Mouse (Mus musculus) mature B cell (primary cell): ENCODE results near the gene Olfr221.

ENCODE experiments used
- in situ Hi-C: fragments of 300-500 bp; cut with MboI; formaldehyde crosslinking; loops from 2 replicates; pipeline ENCODE4 v1.14.3; 2019

Olfr221 gene

DNA sequence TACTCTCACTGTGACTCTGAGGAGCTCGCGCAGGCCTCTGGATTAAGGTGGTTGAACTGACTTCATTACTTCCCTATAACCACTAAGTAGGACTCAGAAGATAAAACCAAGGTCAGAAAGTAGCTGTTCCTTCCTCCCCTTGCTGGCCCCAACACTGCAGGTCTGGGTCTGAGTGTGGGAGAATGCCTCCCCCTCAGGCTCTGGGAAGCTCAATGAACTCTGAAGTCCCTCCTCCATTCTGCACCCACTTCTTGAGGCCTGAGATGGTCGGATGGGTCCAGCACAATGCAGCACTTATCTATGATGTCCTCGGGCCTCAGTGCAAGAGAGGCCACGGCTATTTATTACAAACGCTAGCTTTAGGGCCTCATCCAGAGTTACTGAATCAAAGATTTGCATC is 36.6 kb downstream of the Olfr221 start:
- in situ Hi-C loops = no loop called here

DNA sequence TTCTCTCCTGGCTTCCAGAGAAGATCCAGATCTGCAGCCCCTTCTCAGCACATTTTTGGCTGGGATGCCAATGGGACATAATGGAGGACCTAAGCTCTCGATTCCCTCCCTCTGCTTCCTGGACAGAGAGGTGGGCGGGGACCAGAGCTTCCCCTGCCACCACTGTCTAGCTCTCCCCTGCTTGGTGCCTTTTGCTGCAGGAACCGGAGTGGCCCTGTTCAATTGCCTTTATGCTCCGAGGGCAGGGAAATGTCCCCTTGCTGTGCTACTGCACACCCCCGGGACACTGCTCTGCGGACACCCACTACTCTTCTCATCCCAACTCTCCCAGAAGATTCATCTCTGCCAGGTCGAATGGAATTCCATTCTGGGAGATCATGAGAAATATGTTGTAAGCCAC is 37.1 kb downstream of the Olfr221 start:
- in situ Hi-C loops = no loop called here

GRCm38 (mm10) chr14:52003981-52004495 is 38.2 kb downstream of the Olfr221 start:
- in situ Hi-C loops = no loop called here

- in situ Hi-C loops = no loop called here
Observed at GRCm38 (mm10) chr14:51997483-51997882, 44.8 kb downstream of the Olfr221 start.

- in situ Hi-C loops = no loop called here
Observed at GRCm38 (mm10) chr14:51996866-51997265, 45.4 kb downstream of the Olfr221 start.

GRCm38 (mm10) chr14:51996231-51996841 is 45.9 kb downstream of the Olfr221 start:
- in situ Hi-C loops = no loop called here

- in situ Hi-C loops = no loop called here
Observed at GRCm38 (mm10) chr14:51995219-51995871, 46.9 kb downstream of the Olfr221 start.

GRCm38 (mm10) chr14:51994453-51994852 is 47.8 kb downstream of the Olfr221 start:
- in situ Hi-C loops = no loop called here

GRCm38 (mm10) chr14:51989461-51989970 is 52.7 kb downstream of the Olfr221 start:
- in situ Hi-C loops = no loop called here

DNA sequence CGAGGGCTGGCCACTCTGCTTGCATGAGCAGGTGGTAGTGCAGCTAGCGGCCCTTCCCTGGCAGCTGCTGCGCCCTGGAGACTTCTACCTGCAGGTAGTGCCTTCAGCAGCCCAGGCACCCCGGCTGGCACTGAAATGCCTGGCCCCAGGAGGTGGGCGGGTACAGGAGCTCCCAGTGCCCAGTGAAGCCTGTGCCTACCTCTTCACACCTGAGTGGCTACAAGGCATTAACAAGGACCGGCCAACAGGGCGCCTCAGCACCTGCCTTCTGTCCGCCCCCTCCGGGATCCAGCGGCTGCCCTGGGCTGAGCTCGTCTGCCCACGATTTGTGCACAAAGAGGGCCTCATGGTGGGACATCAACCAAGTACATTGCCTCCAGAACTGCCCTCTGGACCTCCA is 53.5 kb downstream of the Olfr221 start:
- in situ Hi-C loops = no loop called here

GRCm38 (mm10) chr14:51987177-51987576 is 55.1 kb downstream of the Olfr221 start:
- in situ Hi-C loops = no loop called here

- in situ Hi-C loops = no loop called here
Observed at GRCm38 (mm10) chr14:51986153-51986505, 56.1 kb downstream of the Olfr221 start.

- in situ Hi-C loops = no loop called here
Observed at GRCm38 (mm10) chr14:51985301-51986152, 56.7 kb downstream of the Olfr221 start.

DNA sequence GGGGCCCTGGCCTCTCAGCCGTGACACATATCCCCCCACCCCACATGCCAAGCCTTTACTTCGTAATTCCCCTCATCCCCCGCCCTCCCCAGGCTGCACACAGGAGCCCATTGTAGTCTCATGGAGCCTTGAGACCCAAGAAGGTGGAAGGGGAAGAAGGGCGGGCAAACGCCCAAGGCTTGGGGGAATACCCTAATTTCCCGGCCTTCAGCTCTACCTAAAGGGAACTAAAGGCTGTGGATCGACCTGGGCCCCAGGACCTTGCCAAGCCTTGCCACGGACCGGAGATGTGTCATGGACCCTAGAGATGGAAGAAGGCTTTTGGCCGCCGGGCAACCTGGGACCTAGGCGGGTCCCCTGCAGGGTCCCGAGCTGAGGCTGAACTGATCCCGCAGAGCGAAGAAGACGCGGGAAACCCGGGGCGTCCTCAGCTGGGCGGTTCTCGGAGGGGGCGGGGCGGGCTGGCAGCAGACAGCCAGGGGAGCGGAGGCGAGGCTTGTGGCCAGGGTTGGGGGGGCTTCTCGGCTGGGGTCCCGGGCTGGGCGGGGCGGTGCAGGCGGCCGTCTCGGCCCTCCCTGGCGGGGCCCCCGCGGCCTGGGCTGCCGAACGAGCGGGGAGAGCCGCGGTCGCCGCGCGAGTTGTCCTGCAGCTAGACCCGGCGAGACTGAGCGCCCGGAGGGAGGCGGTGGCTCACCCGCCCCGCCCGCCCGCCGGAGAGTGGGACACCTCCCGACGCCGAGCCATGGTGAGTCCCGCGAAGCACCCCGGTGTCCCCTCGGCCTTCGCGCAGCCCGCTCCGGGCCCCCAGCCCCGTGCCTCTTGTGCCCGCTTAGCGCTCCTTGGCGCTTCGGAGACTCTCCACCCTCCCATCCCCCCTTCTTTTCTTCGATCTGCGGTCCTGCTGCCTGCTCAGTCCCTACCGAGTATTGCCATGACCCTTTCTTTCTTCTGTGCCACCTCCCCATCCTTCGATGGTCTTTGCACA is 57.7 kb downstream of the Olfr221 start, which contains the start of gene Arhgef40:
TSS of gene Arhgef40 (plus strand) at position 473 of the 985 bp plus-strand sequence.
- in situ Hi-C loops = no loop called here
